Mouse (Mus musculus) forelimb bud, embryonic 11.5 days (tissue): Measurements from ENCODE around the gene Bach1.
A peak's percentile ranks its signal among the peaks of the same experiment; 100 is the strongest.

ENCODE experiments used
- DNase-seq: peaks from one replicate; pipeline ENCODE4 v3.0.0-alpha.2; 2012; ENCODE audit warnings: low read depth, low spot score

Gene Bach1

DNA sequence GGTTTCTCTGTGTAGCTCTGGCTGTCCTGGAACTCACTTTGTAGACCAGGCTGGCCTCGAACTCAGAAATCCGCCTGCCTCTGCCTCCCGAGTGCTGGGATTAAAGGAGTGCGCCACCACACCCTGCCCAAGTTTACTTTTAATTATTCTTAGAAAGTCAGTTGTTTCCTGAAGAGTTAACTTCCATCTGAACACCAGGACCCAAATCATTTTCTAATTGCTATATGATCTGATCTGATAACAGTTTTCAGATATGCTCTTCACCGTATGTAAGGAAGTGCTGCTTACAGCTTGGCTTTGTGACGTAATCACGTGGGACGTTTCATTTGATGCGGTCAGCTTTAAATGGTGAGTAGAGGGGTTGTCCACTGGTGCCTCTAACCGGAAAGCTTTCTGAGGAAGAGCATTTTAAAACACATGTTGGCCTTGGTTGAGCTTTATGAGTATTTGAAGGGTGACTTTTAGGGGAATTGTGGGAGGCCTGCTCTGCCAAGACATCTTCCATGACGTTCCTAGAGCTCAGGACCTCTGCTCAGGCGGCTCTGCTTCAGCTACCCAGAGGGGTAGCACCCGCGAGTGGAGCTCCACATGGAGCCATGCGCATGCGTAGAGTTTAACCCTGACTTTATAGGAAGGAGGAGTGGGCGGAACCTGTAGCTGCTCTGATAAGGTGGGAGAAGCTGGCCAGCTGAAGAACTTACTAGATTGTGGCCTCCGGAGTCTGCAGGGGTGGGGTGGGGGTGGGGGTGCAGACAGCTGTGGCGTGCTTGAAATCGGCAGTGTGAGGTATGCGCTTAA lies 39.3 kb downstream of the Bach1 start:
- no peak for DNase-seq

DNA sequence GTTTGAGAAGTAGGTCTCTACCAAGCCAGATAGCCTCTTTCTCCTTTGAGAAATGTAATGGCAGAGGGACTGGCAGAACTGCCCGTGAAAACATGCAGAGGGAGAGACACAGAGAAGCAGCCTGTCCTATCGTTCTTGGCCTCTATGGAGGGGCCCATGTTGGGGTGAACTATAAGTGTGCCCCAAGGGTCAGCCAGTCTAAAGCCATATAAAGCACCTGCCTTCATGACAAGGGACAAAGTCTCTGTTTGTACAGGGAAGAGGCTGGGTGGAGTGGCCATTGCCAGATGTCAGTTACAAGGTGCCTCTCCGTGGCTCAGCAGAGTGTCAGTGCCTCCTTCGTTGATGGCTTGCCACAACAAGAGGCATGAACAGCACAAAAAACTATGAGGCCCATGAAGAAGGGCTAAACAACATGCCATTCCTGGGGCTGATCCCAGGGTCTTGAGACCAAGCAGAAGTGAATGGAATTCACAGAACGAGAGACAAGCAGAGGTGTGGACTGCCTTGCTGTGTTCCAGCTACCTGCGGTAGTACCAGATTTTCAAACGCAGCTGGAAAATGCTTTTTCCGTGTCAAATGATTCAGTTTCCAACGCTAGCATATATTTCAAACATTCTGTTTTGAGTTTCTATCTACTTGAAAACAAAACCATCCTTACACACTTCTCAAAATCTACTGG lies 42.4 kb downstream of the Bach1 start:
- no peak for DNase-seq

DNA sequence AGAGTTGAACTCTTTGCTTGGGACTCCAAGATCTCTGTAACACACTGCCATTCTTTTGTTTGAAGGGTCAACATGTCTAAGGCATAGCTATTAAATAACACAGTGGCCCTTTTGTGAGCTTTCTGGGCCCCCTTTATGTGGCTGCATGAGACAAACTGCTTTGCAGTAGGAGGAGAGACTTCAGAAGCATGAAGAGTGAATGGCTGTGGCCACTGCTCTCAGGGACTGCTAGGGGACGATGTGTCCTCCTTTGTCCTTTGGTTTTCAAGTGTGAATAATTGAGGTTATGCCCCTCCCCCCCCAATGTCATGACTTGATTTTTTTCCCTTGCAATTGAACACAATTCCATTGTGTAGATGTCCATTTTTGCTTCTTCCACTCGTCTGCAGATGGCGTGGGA lies 44.9 kb downstream of the Bach1 start:
- no peak for DNase-seq

DNA sequence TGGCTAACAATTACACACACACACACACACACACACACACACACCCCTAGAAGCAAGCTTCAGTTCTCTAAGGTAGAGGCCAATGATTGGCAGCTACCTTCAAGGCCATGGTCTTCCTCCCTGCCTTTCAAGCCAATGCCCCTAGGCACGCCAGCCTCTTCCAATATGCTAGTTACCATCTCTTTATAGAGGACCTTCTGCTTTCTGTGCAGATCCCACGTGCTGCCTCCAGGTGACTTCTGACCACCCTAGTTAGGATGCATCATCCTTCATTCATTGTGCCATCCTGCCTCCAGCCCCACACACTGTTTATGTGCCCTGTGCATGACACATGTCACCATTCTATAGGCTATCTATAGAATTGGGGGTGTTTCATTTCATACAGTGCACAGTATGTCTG lies 45.6 kb downstream of the Bach1 start:
- DNase-seq = no peak

DNA sequence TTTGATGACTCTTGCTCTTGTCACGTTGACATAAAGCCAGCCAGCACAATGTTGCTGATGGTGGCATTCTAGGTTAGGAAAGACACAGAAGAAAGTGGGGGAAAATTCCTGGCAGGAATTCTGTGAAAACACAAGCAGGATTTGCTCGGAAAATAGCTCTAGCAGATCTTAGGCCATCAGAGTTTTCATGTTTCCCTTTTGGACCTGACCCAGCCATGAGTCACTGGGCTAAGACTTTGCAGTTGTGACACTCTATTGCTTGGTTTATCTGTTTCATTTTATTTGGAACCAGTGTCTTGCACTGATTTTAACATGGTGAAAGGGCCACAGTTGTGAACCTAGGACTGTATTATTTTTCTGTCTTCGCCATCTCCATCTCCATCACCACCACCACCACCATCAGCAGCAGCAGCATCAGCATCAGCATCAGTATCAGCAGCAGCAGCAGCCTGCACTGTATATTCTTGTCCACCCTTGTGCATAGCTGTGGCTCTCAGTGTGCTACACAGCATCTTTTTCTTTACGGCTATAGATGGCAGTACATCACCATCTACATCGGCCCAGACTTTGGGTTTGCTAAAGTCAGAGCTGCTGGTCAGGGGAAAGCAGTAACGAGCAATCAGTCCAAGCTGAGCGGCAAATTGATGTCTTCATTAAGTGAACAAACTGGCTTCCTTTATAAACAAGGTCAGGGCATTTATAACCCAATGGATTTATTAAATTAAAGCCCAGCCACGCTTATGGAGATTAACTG lies 46.6 kb downstream of the Bach1 start:
- DNase-seq = no peak

DNA sequence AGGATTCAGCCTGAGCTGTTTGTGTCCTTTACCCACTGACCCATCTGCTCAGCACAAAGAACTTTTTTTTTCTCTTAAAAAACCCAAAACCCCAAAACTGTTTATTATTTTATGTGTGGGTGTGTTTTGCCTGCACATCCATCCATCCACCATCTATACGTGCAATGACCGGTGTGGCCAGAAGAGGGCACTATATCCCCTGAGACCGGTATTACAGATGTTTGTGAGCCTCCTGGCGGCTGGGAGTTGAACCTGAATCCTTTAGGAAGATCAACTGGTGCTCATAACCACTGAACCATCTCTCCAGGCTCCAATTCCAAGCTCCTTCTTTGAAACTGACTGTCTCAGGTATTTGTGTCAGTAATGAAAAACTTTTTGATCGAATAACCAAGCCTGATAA lies 48.0 kb downstream of the Bach1 start:
- peak; percentile 75 for DNase-seq

DNA sequence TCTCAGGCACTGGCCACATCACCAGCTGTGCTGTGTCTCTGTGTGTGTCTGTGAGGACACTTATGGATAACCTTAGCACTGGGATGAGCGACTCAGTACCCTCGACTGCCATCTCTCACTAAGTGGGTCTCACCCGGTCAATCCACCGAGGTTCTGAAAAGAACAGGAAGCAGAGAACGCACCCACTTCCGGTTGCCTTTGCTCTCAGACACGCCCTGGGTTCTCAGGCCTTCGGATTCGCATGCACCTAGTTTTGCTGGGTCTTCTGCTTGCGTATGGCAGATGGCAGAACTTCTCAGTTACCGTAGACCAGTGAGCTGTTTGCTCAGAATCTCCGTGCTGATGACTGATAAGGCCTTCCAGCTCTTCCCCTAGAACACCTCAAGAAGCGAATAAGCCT lies 52.5 kb downstream of the Bach1 start:
- no peak for DNase-seq

DNA sequence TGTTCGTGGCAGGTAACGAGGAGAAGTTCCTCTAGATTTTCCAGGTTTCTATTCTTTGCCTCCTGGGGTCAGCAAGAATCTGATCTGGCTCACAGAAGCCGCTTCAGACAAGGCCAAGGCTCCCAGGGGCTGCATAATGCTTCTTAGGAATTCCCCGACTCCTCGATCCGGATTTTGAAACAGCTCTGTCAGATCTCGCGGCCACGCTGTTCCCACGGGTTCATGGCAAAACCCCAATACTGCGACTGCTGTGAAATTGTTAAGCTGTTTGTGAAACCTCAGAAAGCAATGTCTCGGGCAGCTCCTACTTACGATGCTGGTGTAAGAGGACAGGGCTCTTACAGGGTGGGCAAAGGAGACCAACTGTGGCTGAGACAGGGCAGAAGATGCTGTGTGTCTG lies 53.7 kb downstream of the Bach1 start:
- no peak for DNase-seq

DNA sequence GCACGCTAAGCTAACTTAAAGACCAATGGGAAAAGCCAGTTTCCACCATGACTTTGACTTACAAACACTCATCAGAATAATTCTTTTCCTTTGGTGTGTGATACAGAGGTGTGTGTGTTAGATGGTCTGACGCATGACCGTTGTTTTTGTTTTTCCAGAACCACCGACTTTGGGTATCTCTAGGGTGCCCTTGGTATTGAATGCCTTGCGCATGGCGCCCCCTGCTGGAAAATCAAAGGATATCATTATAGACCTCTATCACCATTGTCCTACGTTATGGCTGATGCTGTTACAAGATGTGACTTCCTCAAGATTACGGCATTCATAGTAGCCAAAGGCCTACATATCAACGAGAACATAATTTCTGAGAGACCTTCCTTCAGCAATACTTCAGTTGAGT lies 56.1 kb downstream of the Bach1 start:
- peak; percentile 19 for DNase-seq

DNA sequence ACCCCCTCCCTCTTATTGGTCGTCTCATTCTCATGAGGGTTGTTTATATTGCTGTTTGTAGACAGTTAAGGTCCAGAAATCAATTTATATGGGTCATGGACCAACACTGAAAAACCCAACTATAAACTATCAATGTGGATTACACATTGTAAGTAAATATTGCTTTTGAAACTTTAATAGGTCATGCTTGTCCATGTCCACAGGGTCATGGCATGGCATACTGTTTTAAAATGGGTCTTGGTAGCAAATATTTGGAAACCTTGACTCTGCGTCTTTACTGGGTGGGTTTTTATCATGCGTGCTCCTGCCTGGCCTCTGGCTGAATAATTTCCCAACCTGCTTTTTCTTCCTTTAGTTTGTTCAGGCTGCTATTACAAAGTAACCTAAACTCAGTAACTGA lies 57.2 kb downstream of the Bach1 start:
- DNase-seq = no peak

DNA sequence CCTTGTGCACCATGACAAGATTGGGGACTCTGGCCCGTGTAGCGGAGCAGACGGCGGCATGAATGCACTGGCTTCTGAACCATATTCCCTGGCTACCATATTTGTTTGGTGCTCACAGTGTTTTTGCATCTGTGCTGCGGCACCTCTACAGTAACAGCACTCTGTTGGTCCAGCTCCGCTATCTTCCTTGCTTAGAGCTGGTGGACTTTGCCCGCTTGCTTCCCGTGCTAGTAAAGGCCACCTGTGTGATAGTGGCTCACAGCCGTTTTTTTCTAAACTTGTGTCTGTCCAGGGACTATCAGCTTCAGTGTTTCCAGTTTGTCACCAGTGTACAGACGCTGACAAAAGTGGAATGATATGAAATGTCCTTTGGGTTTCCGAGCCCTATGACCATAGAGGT lies 59.3 kb downstream of the Bach1 start:
- DNase-seq = no peak

DNA sequence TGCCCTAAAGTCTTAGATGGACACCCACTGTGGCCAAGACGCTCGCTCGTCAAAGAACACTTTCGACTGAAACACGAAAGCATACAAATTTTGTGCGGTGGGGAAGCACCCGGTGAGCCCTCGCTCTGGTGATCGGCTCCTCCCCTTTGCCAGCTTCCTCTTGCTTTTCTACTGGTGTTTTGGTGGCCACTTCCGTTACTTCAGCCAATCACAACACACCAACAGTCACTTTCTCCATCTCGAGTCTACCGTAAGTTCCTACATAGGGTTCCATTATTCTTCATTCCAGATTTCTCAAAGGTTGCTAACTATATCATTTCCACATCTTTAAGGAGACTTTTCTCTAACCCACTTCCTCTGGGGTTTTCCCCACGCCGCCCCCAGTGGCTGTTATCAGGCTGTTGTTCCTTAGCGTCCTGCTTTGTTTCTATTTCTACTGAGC lies 65.9 kb downstream of the Bach1 start:
- DNase-seq = no peak

DNA sequence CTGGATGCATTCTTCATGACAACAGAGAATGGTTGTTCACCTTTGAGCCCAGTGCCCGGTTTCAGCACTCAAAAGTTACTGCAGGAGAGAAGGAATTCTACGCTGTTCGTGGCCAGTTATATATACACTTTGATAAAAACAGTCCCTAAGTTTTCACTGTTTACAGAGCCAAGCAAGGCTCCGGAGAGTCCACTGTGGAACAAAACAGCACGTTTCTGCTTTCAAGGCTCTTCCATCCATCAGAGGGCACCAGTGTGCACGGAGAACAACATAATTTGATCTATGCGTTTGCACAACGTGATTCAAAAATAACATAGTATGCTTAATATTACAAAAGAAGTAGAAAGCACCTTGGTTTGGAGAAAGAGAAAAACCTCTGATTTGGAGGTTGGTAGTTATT lies 67.2 kb downstream of the Bach1 start:
- DNase-seq = no peak

DNA sequence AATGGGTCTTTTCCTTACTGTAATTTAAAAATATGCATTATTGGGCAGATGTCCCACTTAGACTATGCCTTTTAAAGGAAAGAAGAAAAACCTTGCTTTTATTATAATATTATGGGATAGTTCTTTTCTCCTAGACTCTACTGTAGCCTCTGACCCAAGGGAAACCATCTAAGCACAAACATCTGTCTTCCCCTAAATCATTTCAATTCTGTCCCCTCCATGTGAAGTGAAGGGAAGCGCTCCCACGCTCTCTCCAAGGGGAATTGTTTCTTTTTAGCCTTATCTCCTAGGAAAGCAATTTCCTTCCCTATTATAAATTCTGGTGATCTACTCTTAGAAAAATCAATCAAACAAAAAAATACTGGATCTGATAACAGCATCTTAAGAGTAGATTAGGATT lies 71.8 kb downstream of the Bach1 start:
- DNase-seq = no peak

DNA sequence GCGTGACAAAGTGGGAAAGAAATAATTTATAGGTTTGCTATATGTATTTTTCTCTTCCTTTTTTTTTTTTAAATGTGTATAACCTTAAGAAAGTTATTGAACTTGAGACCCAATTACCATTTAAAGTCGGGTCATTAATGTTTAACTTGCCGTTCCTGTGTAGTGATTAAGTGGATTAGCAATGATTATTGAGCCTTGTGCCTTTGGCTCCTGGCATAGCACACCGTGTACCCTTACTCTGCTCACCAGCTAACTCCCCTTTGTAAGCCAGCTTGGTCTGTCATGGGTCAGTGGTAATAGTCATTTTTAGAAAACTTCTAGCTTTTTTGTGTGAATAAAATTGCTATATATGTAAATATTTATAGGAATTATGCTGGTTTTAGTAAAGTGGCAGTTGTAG lies 73.2 kb downstream of the Bach1 start:
- DNase-seq = no peak

DNA sequence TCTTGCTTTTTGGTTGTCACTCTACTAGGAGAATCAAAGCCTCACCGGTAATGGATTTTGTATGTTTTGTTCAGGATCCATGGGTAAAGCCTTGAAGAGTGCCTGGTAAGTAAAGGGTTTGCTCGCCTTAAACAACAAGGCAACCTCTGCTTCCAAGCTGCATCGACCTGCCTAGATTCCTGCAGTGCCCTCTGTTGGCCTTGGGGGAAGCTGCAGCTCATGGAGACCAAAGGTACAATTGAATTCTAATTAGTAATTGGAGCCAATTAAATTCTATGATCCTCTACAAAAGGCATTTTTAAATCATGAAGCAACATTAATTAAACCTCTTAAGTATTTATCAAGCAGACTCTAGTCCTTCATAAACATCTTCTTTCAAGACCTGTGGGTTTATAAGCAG lies 75.7 kb downstream of the Bach1 start:
- no peak for DNase-seq

DNA sequence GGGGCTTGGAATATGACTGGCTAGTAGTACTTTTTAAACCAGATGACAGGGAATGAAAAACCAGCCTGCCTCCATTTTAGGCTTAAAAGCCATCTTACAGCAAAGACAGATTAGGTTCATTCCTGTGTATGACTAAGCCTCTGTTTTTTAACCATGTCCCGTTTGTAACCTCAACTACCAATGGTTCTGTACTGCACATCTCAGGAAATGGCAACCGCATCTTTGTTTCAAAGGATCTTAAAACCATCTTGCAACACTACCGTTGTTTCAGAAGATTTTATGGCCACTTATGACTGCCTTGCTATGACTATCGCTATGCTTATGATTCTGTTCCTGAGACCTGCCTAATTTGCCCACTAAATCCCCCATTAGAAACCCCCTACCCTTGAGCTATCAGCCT lies 78.6 kb downstream of the Bach1 start:
- DNase-seq = no peak

DNA sequence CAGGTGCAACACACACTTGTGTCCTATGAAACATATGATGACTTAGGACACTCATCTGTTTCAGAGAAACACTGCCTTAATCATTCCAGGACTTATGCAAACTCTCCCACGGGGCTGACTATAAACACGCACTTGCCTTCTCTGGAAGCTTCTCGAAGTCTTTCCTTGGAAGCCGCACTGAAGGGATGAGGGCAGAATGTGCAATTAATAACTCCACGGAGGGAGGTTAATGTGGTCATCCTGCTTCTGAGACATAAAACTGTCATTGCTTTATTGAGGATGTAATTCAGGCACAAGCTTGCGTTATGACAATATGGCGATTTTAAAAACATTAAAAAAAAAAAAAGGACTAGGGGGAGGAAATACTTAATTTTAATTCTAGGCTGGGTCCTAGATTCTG lies 82.9 kb downstream of the Bach1 start:
- no peak for DNase-seq
